12 mouse cellular contexts compared by ENCODE assay signal in the genomic region with DNA sequence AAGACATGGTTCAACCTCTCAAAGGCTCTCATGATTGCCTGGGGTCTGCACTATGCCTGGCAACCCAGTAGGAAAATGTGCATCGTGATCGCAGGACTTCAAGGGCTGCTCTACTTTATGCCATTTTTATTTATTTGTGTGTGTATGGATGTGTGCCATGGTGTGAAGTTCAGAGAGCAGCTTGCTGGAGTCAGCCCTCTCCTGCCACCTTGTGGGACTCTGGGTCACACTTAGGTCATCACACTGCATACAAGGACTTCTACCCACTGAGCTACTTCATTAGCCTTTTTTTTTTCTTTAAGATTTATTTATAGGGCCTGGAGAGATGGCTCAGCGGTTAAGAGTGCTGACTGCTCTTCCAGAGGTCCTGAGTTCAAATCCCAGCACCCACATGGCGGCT. TPM values are rescaled to one million over a fixed set of nuclear protein-coding genes. Genes with fewer than 3 reads are reported as not detected.
DNase-seq lines count a peak whose midpoint lies in the region; ATAC-seq and TF ChIP-seq lines count a peak whose summit lies in the region.
"Had no signal": no experiment of that assay in that cellular context is flagged by ENCODE, and none has a peak within 500 bp of the region (broad histone marks: within the 10 kb centered on the region; RNA-seq: fewer than 3 reads in every experiment).

No protein-coding gene starts in this region.

- no peak for ATAC-seq in frontal cortex, adult (ENCODE audit: low TSS enrichment)
- no peak for ATAC-seq in erythroblast, adult 5-6 weeks (replicated peaks; ENCODE audit: low FRiP score, poor library complexity, severe bottlenecking)
- ATAC-seq: intestine, embryonic 16.5 days; Patski had no signal

- no peaks in the 10 kb centered on the region for H3K4me1 ChIP-seq in heart, adult 2 months (ENCODE audit: control insufficient read depth, insufficient read depth, low read length)
- H3K4me1 ChIP-seq: limb, embryonic 15.5 days had no signal

- H3K4me3 ChIP-seq in heart, adult 2 months = no peak overlapping the region
- H3K4me3 ChIP-seq: limb, embryonic 15.5 days had no signal

- peak in 1 of 2 experiments; percentile 47 for DNase-seq in heart, adult 2 months
- no peak for DNase-seq in heart, adult 9 months (ENCODE audit: low spot score in 2 of 2)
- peak; percentile 58 for DNase-seq in 3T3-L1 (ENCODE audit: low read depth, low spot score)
- DNase-seq in NIH3T3 (ENCODE audit: low read depth) = peak; percentile 25
- DNase-seq in kidney, postnatal 25 days = peak; percentile 76 to 77
- DNase-seq in embryo, embryonic 10.5 days (ENCODE audit: low spot score) = no peak
- DNase-seq: right cerebral cortex, postnatal 14 days had no signal

- no peak for TF ChIP-seq EP300 in heart, adult 2 months (IDR thresholded peaks at IDR 0.05; ENCODE audit: insufficient read depth, low read depth, low read length)

- intact Hi-C loops in heart, adult 2 months (cut with DNase I) = loop anchor here (2.0 to 5.0 kb wide), 2 partner anchors 25 to 100 kb away; no protein-coding TSS in a partner anchor

- no peak for TF ChIP-seq POLR2A in heart, adult 2 months (IDR thresholded peaks at IDR 0.05; ENCODE audit: insufficient read depth, low read depth, low read length)

- H3K27me3 ChIP-seq in heart, adult 2 months (ENCODE audit: control insufficient read depth, insufficient read depth, low read length) = no peaks in the 10 kb centered on the region
- H3K27me3 ChIP-seq: limb, embryonic 15.5 days; Patski had no signal

- 57% methylated on average over 4 of the region's 4 CpGs for WGBS in heart, adult 2 months

- peaks cover 2% of the 10 kb centered on the region for H3K36me3 ChIP-seq in heart, adult 2 months (ENCODE audit: control insufficient read depth, insufficient read depth, low read length)

- H3K9ac ChIP-seq in heart, adult 2 months (ENCODE audit: low read depth, low read length) = no peak overlapping the region
- H3K9ac ChIP-seq: limb, embryonic 15.5 days had no signal

- peak; percentile 67 for TF ChIP-seq CTCF in heart, adult 2 months (IDR thresholded peaks at IDR 0.05)

- no peaks in the 10 kb centered on the region; the same call in 1 of the 2 replicates for H3K79me2 ChIP-seq in heart, adult 2 months (replicated peaks; ENCODE audit: control insufficient read depth, insufficient read depth, low read length)

- no peak overlapping the region for H3K27ac ChIP-seq in heart, adult 2 months
- H3K27ac ChIP-seq: limb, embryonic 15.5 days had no signal

RNA-seq across cellular contexts. Expression of a gene that starts 23.6 kb away (rescaled TPM):
- 1 to 10 TPM; 8.8 to 10.0 TPM for total RNA-seq in heart, adult 2 months (2021)
- 16.2 and 18.1 TPM in 2 replicates for polyA plus RNA-seq in heart, adult 2 months (2012; rRNA removed)
- not detected in 2 replicates for total RNA-seq in erythroblast, adult 5-6 weeks (2015; ENCODE audit: low replicate concordance)
- 2.2 TPM in 1 of 2 replicates, not detected in the other for total RNA-seq in erythroblast, adult 5-6 weeks (2017; ENCODE audit: low replicate concordance)
- polyA plus RNA-seq: Patski had no signal

RNA-seq across cellular contexts. Expression of a gene that starts 30.1 kb away (rescaled TPM):
- 10 to 100 TPM in 1 of 2 experiments, 1 to 10 TPM in 1; 9.7 to 10.7 TPM for total RNA-seq in heart, adult 2 months (2021)
- 6.6 and 7.4 TPM in 2 replicates for polyA plus RNA-seq in heart, adult 2 months (2012; rRNA removed)
- total RNA-seq in erythroblast, adult 5-6 weeks (2015; ENCODE audit: low replicate concordance) = 15.2 and 15.7 TPM in 2 replicates
- 7.2 and 10.0 TPM in 2 replicates for total RNA-seq in erythroblast, adult 5-6 weeks (2017; ENCODE audit: low replicate concordance)

RNA-seq across cellular contexts. Expression of a gene that starts 51.3 kb away (rescaled TPM):
- total RNA-seq in heart, adult 2 months (2021) = 10 to 100 TPM; 78.6 to 82.0 TPM
- 53.8 and 56.7 TPM in 2 replicates for polyA plus RNA-seq in heart, adult 2 months (2012; rRNA removed)
- 7.1 and 7.7 TPM in 2 replicates for total RNA-seq in erythroblast, adult 5-6 weeks (2015; ENCODE audit: low replicate concordance)
- total RNA-seq in erythroblast, adult 5-6 weeks (2017; ENCODE audit: low replicate concordance) = 5.1 and 10.0 TPM in 2 replicates

RNA-seq across cellular contexts. Expression of a gene that starts 51.4 kb away (rescaled TPM):
- total RNA-seq in heart, adult 2 months (2021) = 100 to 1,000 TPM; 298 to 421 TPM
- 200 and 225 TPM in 2 replicates for polyA plus RNA-seq in heart, adult 2 months (2012; rRNA removed)
- total RNA-seq in erythroblast, adult 5-6 weeks (2015; ENCODE audit: low replicate concordance) = 101 and 109 TPM in 2 replicates
- total RNA-seq in erythroblast, adult 5-6 weeks (2017; ENCODE audit: low replicate concordance) = 596 and 621 TPM in 2 replicates

Comparison
In these comparisons a context has a peak if more than half of its experiments do, and no peak if none do; other contexts are left out.
1. DNase-seq: peak in 3T3-L1 (single experiment), NIH3T3 (single experiment) and kidney, postnatal 25 days (2 of 2); none in heart, adult 9 months (0 of 2) and embryo, embryonic 10.5 days (single experiment).
2. RNA of a gene that starts 51.3 kb away (total RNA-seq): 78.6 to 82.0 TPM in heart, adult 2 months; 5.1 to 10.0 TPM in erythroblast, adult 5-6 weeks; every median in the first group is over 4 times any median in the second.